Mouse (Mus musculus) frontal cortex, adult 2 months (tissue): ENCODE results near the gene Rybp. TPM values are rescaled to one million over a fixed set of nuclear protein-coding genes. Genes with fewer than 3 reads are reported as not detected.

Experiments
- DNase-seq, 2 experiments: peaks; one replicate each; pipeline ENCODE4 v3.0.0; 2022; ENCODE audit warnings: low spot score in 1 of 2; ENCODE audit errors: extremely low spot score in 1 of 2
- polyA plus RNA-seq: library from polyadenylated mRNA; depleted of rRNA; stranded (reverse); fragments of >200 nt; gene quantifications from 2 replicates; pipeline ENCODE4 v1.2.3, GENCODE M21; 2012; rRNA removed

Gene Rybp
- 42.0 and 42.8 TPM in 2 replicates for polyA plus RNA-seq

GRCm38 (mm10) chr6:100287334-100288015, at the start of gene Rybp:
TSS of gene Rybp (minus strand) at chr6:100287485.
- DNase-seq, result peak; percentile 79 to 93

- no peak for DNase-seq
These were observed 49.4 kb upstream of the Rybp start for GRCm38 (mm10) chr6:100336591-100337148.

- DNase-seq, result peak in 1 of 2 experiments; percentile 15
These were observed 48.3 kb upstream of the Rybp start for GRCm38 (mm10) chr6:100335506-100336144.

- no peak for DNase-seq
These were observed 46.5 kb upstream of the Rybp start for GRCm38 (mm10) chr6:100333745-100334144.

GRCm38 (mm10) chr6:100332479-100332878, 45.2 kb upstream of the Rybp start:
- DNase-seq, result no peak

- DNase-seq, result no peak
These were observed 44.3 kb upstream of the Rybp start for GRCm38 (mm10) chr6:100331582-100331981.

GRCm38 (mm10) chr6:100331055-100331454, 43.8 kb upstream of the Rybp start:
- DNase-seq, result no peak

- DNase-seq, result no peak
These were observed 42.3 kb upstream of the Rybp start for GRCm38 (mm10) chr6:100329542-100329941.

GRCm38 (mm10) chr6:100327050-100327449, 39.8 kb upstream of the Rybp start:
- peak; percentile 45 to 79 for DNase-seq

GRCm38 (mm10) chr6:100323756-100324430, 36.6 kb upstream of the Rybp start:
- no peak for DNase-seq

- DNase-seq, result no peak
These were observed 35.3 kb upstream of the Rybp start for GRCm38 (mm10) chr6:100322561-100322960.

- no peak for DNase-seq
These were observed 34.9 kb upstream of the Rybp start for GRCm38 (mm10) chr6:100322145-100322544.

GRCm38 (mm10) chr6:100314201-100314600, 26.9 kb upstream of the Rybp start:
- peak in 1 of 2 experiments; percentile 32 for DNase-seq

- no peak for DNase-seq
These were observed 23.9 kb upstream of the Rybp start for GRCm38 (mm10) chr6:100311167-100311566.

- no peak for DNase-seq
These were observed 17.5 kb upstream of the Rybp start for GRCm38 (mm10) chr6:100304831-100305230.

GRCm38 (mm10) chr6:100301410-100302108, 14.3 kb upstream of the Rybp start:
- DNase-seq, result no peak

GRCm38 (mm10) chr6:100300831-100301230, 13.5 kb upstream of the Rybp start:
- no peak for DNase-seq

GRCm38 (mm10) chr6:100298945-100299344, 11.7 kb upstream of the Rybp start:
- no peak for DNase-seq

GRCm38 (mm10) chr6:100297536-100297935, 10.3 kb upstream of the Rybp start:
- no peak for DNase-seq

GRCm38 (mm10) chr6:100292411-100292810, 5.1 kb upstream of the Rybp start:
- peak; percentile 55 to 77 for DNase-seq

GRCm38 (mm10) chr6:100289058-100289457, 1.8 kb upstream of the Rybp start:
- no peak for DNase-seq
